In the genomic region with DNA sequence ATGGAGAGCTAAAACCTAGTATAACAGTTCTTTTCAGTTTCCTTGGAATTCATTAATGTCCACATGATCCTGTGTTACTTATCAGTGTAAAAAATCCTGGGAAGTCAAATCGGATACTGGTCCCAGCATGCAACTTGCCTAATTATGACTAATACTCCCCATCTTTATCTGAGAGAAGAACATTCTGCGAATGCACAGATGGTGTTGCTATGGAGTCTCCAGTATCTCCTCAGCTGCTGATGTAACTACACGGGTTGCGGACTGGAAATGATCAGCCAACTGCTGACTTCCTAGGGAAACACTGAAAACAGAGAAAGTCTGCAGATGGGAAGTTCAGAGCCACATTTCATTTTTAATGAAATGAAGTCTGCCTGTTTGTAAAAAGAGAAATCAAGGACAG, we compare ENCODE assay signal across 20 mouse cellular contexts.
A peak's percentile ranks its signal among the peaks of the same experiment; 100 is the strongest.
DNase-seq lines count a peak whose midpoint lies in the region; ATAC-seq lines count a peak whose summit lies in the region.
"Had no signal": no experiment of that assay in that cellular context is flagged by ENCODE, and none has a peak within 500 bp of the region (broad histone marks: within the 10 kb centered on the region; RNA-seq: fewer than 3 reads in every experiment).

No protein-coding gene starts in this region.

- no peak overlapping the region for H3K4me3 ChIP-seq in forebrain, embryonic 13.5 days
- no peak overlapping the region for H3K4me3 ChIP-seq in forebrain, embryonic 11.5 days (ENCODE audit: low read depth, low read length)
- H3K4me3 ChIP-seq: embryonic facial prominence, embryonic 13.5 days; hindbrain, embryonic 10.5 days; kidney, embryonic 15.5 days; left cerebral cortex, adult 2 months; limb, embryonic 15.5 days; midbrain, embryonic 10.5 days; neural tube, embryonic 15.5 days had no signal

- no peaks in the 10 kb centered on the region for H3K9me3 ChIP-seq in forebrain, embryonic 13.5 days (replicated peaks)
- H3K9me3 ChIP-seq in forebrain, embryonic 11.5 days (ENCODE audit: control insufficient read depth, low read length) = no peaks in the 10 kb centered on the region
- H3K9me3 ChIP-seq: embryonic facial prominence, embryonic 13.5 days; hindbrain, embryonic 10.5 days; kidney, embryonic 15.5 days; limb, embryonic 15.5 days; midbrain, embryonic 10.5 days; neural tube, embryonic 15.5 days had no signal

- H3K9ac ChIP-seq in forebrain, embryonic 13.5 days = no peak overlapping the region
- H3K9ac ChIP-seq in forebrain, embryonic 11.5 days (ENCODE audit: low read length) = no peak overlapping the region
- H3K9ac ChIP-seq: embryonic facial prominence, embryonic 13.5 days; kidney, embryonic 15.5 days; limb, embryonic 15.5 days; liver, postnatal 0 days; neural tube, embryonic 15.5 days had no signal

- H3K4me2 ChIP-seq in forebrain, embryonic 13.5 days = no peak overlapping the region
- H3K4me2 ChIP-seq in forebrain, embryonic 11.5 days (ENCODE audit: low read depth, low read length, severe bottlenecking) = no peak overlapping the region
- H3K4me2 ChIP-seq: embryonic facial prominence, embryonic 13.5 days; kidney, embryonic 15.5 days; limb, embryonic 15.5 days; neural tube, embryonic 15.5 days had no signal

- no peaks in the 10 kb centered on the region for H3K27me3 ChIP-seq in forebrain, embryonic 13.5 days
- no peaks in the 10 kb centered on the region for H3K27me3 ChIP-seq in forebrain, embryonic 11.5 days (ENCODE audit: control insufficient read depth, insufficient read depth, low read length)
- H3K27me3 ChIP-seq: embryonic facial prominence, embryonic 13.5 days; kidney, embryonic 15.5 days; limb, embryonic 15.5 days; neural tube, embryonic 15.5 days had no signal

- no peaks in the 10 kb centered on the region for H3K4me1 ChIP-seq in forebrain, embryonic 13.5 days
- no peaks in the 10 kb centered on the region for H3K4me1 ChIP-seq in forebrain, embryonic 11.5 days (replicated peaks; ENCODE audit: control insufficient read depth, insufficient read depth, low read length)
- H3K4me1 ChIP-seq: embryonic facial prominence, embryonic 13.5 days; hindbrain, embryonic 10.5 days; kidney, embryonic 15.5 days; limb, embryonic 15.5 days; midbrain, embryonic 10.5 days; neural tube, embryonic 15.5 days had no signal

- H3K36me3 ChIP-seq in forebrain, embryonic 13.5 days (ENCODE audit: poor library complexity, severe bottlenecking) = no peaks in the 10 kb centered on the region
- no peaks in the 10 kb centered on the region for H3K36me3 ChIP-seq in forebrain, embryonic 11.5 days (ENCODE audit: control insufficient read depth, insufficient read depth, low read length)
- H3K36me3 ChIP-seq: embryonic facial prominence, embryonic 13.5 days; hindbrain, embryonic 10.5 days; kidney, embryonic 15.5 days; limb, embryonic 15.5 days; midbrain, embryonic 10.5 days; neural tube, embryonic 15.5 days had no signal

- WGBS in forebrain, embryonic 13.5 days = 77% methylated on average over 4 of the region's 4 CpGs
- WGBS in forebrain, embryonic 11.5 days = 87% methylated on average over 4 of the region's 4 CpGs

- no peak for DNase-seq in forebrain, embryonic 11.5 days (ENCODE audit: low spot score)
- peak; percentile 52 to 66 for DNase-seq in left cerebral cortex, postnatal 25 days (ENCODE audit: low spot score in 2 of 2)
- DNase-seq in left cerebral cortex, adult 18-20 months (ENCODE audit: low spot score in 2 of 2) = no peak
- peak; percentile 69 to 75 for DNase-seq in layer of hippocampus, adult 8-10 months (ENCODE audit: low spot score in 2 of 2)
- DNase-seq in telencephalon, adult 2 months (ENCODE audit: low read depth, low spot score) = peak; percentile 69
- no peak for DNase-seq in urinary bladder, postnatal 36 days (ENCODE audit: low spot score in 2 of 2)
- no peak for DNase-seq in kidney, postnatal 36 days
- DNase-seq: cerebellum, adult 11-12 months; liver, postnatal 0 days; lung, postnatal 36 days; thymus, adult 2 months had no signal

- intact Hi-C loops in left cerebral cortex, postnatal 25 days (cut with DNase I) = no loop called here

- peak; percentile 61; the same call in 1 of the 2 replicates for ATAC-seq in forebrain, embryonic 13.5 days
- ATAC-seq in forebrain, embryonic 11.5 days (replicated peaks; ENCODE audit: low FRiP score) = no peak
- ATAC-seq: activated CD4-positive, CD25-positive, alpha-beta regulatory T cell, adult 4 months; liver, postnatal 0 days had no signal

- no peak overlapping the region for H3K27ac ChIP-seq in forebrain, embryonic 13.5 days
- no peak overlapping the region for H3K27ac ChIP-seq in forebrain, embryonic 11.5 days (ENCODE audit: low read depth, low read length)
- H3K27ac ChIP-seq: embryonic facial prominence, embryonic 13.5 days; hindbrain, embryonic 10.5 days; kidney, embryonic 15.5 days; left cerebral cortex, adult 2 months; limb, embryonic 15.5 days; midbrain, embryonic 10.5 days; neural tube, embryonic 15.5 days had no signal

Comparison
In these comparisons a context has a peak if more than half of its experiments do, and no peak if none do; other contexts are left out.
1. DNase-seq: peak in left cerebral cortex, postnatal 25 days (2 of 2), layer of hippocampus, adult 8-10 months (2 of 2) and telencephalon, adult 2 months (single experiment); none in forebrain, embryonic 11.5 days (single experiment), left cerebral cortex, adult 18-20 months (0 of 2), urinary bladder, postnatal 36 days (0 of 2) and kidney, postnatal 36 days (0 of 2).